Mouse (Mus musculus) megakaryocyte, embryonic 14.5 days (primary cell): ENCODE results near the gene Rnf157.

Source experiments
- FLI1 ChIP-seq: IDR thresholded peaks from 2 replicates; pipeline ENCODE4 v1.6.1; 2012; ENCODE audit warnings: low read length, inconsistent platforms, mixed read lengths
- GATA1 ChIP-seq: IDR thresholded peaks from 3 replicates; pipeline ENCODE4 v1.6.1; 2012; ENCODE audit warnings: mixed read lengths, low read length, inconsistent platforms, borderline replicate concordance

GRCm38 (mm10) chr11:116329314-116330210 lies 83.3 kb downstream of the Rnf157 start:
- no peak for TF ChIP-seq GATA1
- TF ChIP-seq FLI1: no peak
